Mouse (Mus musculus): Measurements from ENCODE around the gene Zdhhc9. TPM values are rescaled to one million over a fixed set of nuclear protein-coding genes. Genes with fewer than 3 reads are reported as not detected.

Gene Zdhhc9
- polyA plus RNA-seq, 1 experiment from 2014 or later: 8.3 TPM

- H3K9me3 ChIP-seq (ENCODE audit: control insufficient read depth, low read length): no peaks in the 10 kb centered on the region
- ATAC-seq: no peak
- H3K27ac ChIP-seq (ENCODE audit: low read length): no peak overlapping the region
- H3K4me2 ChIP-seq (ENCODE audit: low read depth, low read length): no peak overlapping the region
- no peaks in the 10 kb centered on the region for H3K4me1 ChIP-seq (ENCODE audit: control insufficient read depth, insufficient read depth, low read length)
- no peak overlapping the region for H3K4me3 ChIP-seq (ENCODE audit: low read length)
- H3K36me3 ChIP-seq (ENCODE audit: control insufficient read depth, insufficient read depth, low read length): no peaks in the 10 kb centered on the region
- WGBS: 55% methylated on average over 2 of the region's 2 CpGs
- no peaks in the 10 kb centered on the region for H3K27me3 ChIP-seq (replicated peaks; ENCODE audit: control insufficient read depth, insufficient read depth, low read length)
- H3K9ac ChIP-seq (ENCODE audit: low read depth, low read length): no peak overlapping the region
Measured at GRCm38 (mm10) chrX:48153949-48154348, 54.7 kb downstream of the Zdhhc9 start.

GRCm38 (mm10) chrX:48153414-48153813, 55.3 kb downstream of the Zdhhc9 start:
- Histone ChIP-seq H3K27me3 (replicated peaks; ENCODE audit: control insufficient read depth, insufficient read depth, low read length) (no peaks in the 10 kb centered on the region), H3K4me1 (ENCODE audit: control insufficient read depth, insufficient read depth, low read length) (no peaks in the 10 kb centered on the region), H3K9ac (ENCODE audit: low read depth, low read length) (no peak overlapping the region), H3K9me3 (ENCODE audit: control insufficient read depth, low read length) (no peaks in the 10 kb centered on the region), H3K27ac (ENCODE audit: low read length) (no peak overlapping the region), H3K4me3 (ENCODE audit: low read length) (no peak overlapping the region), H3K36me3 (ENCODE audit: control insufficient read depth, insufficient read depth, low read length) (no peaks in the 10 kb centered on the region), H3K4me2 (ENCODE audit: low read depth, low read length) (no peak overlapping the region)
- 0 out of 2 replicates have a peak, but pooled peaks have one; percentile 13 for ATAC-seq
- 77% methylated on average over 2 of the region's 2 CpGs for WGBS

GRCm38 (mm10) chrX:48152106-48152505, 56.6 kb downstream of the Zdhhc9 start:
- H3K27me3 ChIP-seq (replicated peaks; ENCODE audit: control insufficient read depth, insufficient read depth, low read length): no peaks in the 10 kb centered on the region
- H3K4me3 ChIP-seq (ENCODE audit: low read length): no peak overlapping the region
- no peak overlapping the region for H3K27ac ChIP-seq (ENCODE audit: low read length)
- H3K9ac ChIP-seq (ENCODE audit: low read depth, low read length): no peak overlapping the region
- H3K9me3 ChIP-seq (ENCODE audit: control insufficient read depth, low read length): no peaks in the 10 kb centered on the region
- no peaks in the 10 kb centered on the region for H3K4me1 ChIP-seq (ENCODE audit: control insufficient read depth, insufficient read depth, low read length)
- H3K4me2 ChIP-seq (ENCODE audit: low read depth, low read length): no peak overlapping the region
- H3K36me3 ChIP-seq (ENCODE audit: control insufficient read depth, insufficient read depth, low read length): no peaks in the 10 kb centered on the region
- 69% methylated on average over 7 of the region's 7 CpGs for WGBS
- no peak for ATAC-seq

GRCm38 (mm10) chrX:48147741-48148186, 60.9 kb downstream of the Zdhhc9 start:
- H3K4me2 ChIP-seq (ENCODE audit: low read depth, low read length): no peak overlapping the region
- no peak overlapping the region for H3K4me3 ChIP-seq (ENCODE audit: low read length)
- H3K4me1 ChIP-seq (ENCODE audit: control insufficient read depth, insufficient read depth, low read length): no peaks in the 10 kb centered on the region
- H3K9me3 ChIP-seq (ENCODE audit: control insufficient read depth, low read length): no peaks in the 10 kb centered on the region
- no peak for ATAC-seq
- H3K9ac ChIP-seq (ENCODE audit: low read depth, low read length): no peak overlapping the region
- 85% methylated on average over 7 of the region's 7 CpGs for WGBS
- H3K27me3 ChIP-seq (replicated peaks; ENCODE audit: control insufficient read depth, insufficient read depth, low read length): no peaks in the 10 kb centered on the region
- H3K36me3 ChIP-seq (ENCODE audit: control insufficient read depth, insufficient read depth, low read length): no peaks in the 10 kb centered on the region
- no peak overlapping the region for H3K27ac ChIP-seq (ENCODE audit: low read length)

GRCm38 (mm10) chrX:48147226-48147625, 61.5 kb downstream of the Zdhhc9 start:
- Histone ChIP-seq H3K27me3 (replicated peaks; ENCODE audit: control insufficient read depth, insufficient read depth, low read length) (no peaks in the 10 kb centered on the region), H3K36me3 (ENCODE audit: control insufficient read depth, insufficient read depth, low read length) (no peaks in the 10 kb centered on the region), H3K4me2 (ENCODE audit: low read depth, low read length) (no peak overlapping the region), H3K4me1 (ENCODE audit: control insufficient read depth, insufficient read depth, low read length) (no peaks in the 10 kb centered on the region), H3K9ac (ENCODE audit: low read depth, low read length) (no peak overlapping the region), H3K27ac (ENCODE audit: low read length) (no peak overlapping the region), H3K4me3 (ENCODE audit: low read length) (no peak overlapping the region), H3K9me3 (ENCODE audit: control insufficient read depth, low read length) (no peaks in the 10 kb centered on the region)
- no peak for ATAC-seq
- 76% methylated on average over 2 of the region's 2 CpGs for WGBS

GRCm38 (mm10) chrX:48146262-48146661, 62.4 kb downstream of the Zdhhc9 start, which contains the start of gene Sash3:
Sash3 (plus strand) TSS chrX:48146436.
- no peaks in the 10 kb centered on the region for H3K4me1 ChIP-seq (ENCODE audit: control insufficient read depth, insufficient read depth, low read length)
- no peaks in the 10 kb centered on the region for H3K9me3 ChIP-seq (ENCODE audit: control insufficient read depth, low read length)
- no peak within 1 kb of the TSS for H3K4me3 ChIP-seq (ENCODE audit: low read length)
- ATAC-seq: no peak
- 83% methylated on average over 4 of the region's 4 CpGs for WGBS
- H3K27me3 ChIP-seq (replicated peaks; ENCODE audit: control insufficient read depth, insufficient read depth, low read length): no peaks in the 10 kb centered on the region
- H3K36me3 ChIP-seq (ENCODE audit: control insufficient read depth, insufficient read depth, low read length): no peaks in the 10 kb centered on the region
- H3K9ac ChIP-seq (ENCODE audit: low read depth, low read length): no peak within 1 kb of the TSS
- H3K4me2 ChIP-seq (ENCODE audit: low read depth, low read length): no peak within 1 kb of the TSS
- no peak within 1 kb of the TSS for H3K27ac ChIP-seq (ENCODE audit: low read length)

- H3K27me3 ChIP-seq (replicated peaks; ENCODE audit: control insufficient read depth, insufficient read depth, low read length): no peaks in the 10 kb centered on the region
- peak overlapping the region; percentile 53 for H3K9ac ChIP-seq (ENCODE audit: low read depth, low read length)
- 45% methylated on average over 26 of the region's 26 CpGs for WGBS
- no peaks in the 10 kb centered on the region for H3K9me3 ChIP-seq (ENCODE audit: control insufficient read depth, low read length)
- H3K36me3 ChIP-seq (ENCODE audit: control insufficient read depth, insufficient read depth, low read length): no peaks in the 10 kb centered on the region
- H3K4me1 ChIP-seq (ENCODE audit: control insufficient read depth, insufficient read depth, low read length): no peaks in the 10 kb centered on the region
- peak overlapping the region; percentile 53 for H3K4me2 ChIP-seq (ENCODE audit: low read depth, low read length)
- H3K4me3 ChIP-seq (ENCODE audit: low read length): peak overlapping the region; percentile 45
- peak; percentile 87 for ATAC-seq
- H3K27ac ChIP-seq (ENCODE audit: low read length): peak overlapping the region; percentile 83
Measured at GRCm38 (mm10) chrX:48143415-48144335, 65.0 kb downstream of the Zdhhc9 start.

GRCm38 (mm10) chrX:48141481-48141880, 67.2 kb downstream of the Zdhhc9 start:
- Histone ChIP-seq H3K9ac (ENCODE audit: low read depth, low read length) (no peak overlapping the region), H3K27ac (ENCODE audit: low read length) (no peak overlapping the region), H3K4me3 (ENCODE audit: low read length) (no peak overlapping the region), H3K9me3 (ENCODE audit: control insufficient read depth, low read length) (no peaks in the 10 kb centered on the region), H3K27me3 (replicated peaks; ENCODE audit: control insufficient read depth, insufficient read depth, low read length) (no peaks in the 10 kb centered on the region), H3K36me3 (ENCODE audit: control insufficient read depth, insufficient read depth, low read length) (no peaks in the 10 kb centered on the region), H3K4me2 (ENCODE audit: low read depth, low read length) (no peak overlapping the region), H3K4me1 (ENCODE audit: control insufficient read depth, insufficient read depth, low read length) (no peaks in the 10 kb centered on the region)
- ATAC-seq: peak; percentile 35; the same call in 1 of the 2 replicates
- 71% methylated on average over 6 of the region's 6 CpGs for WGBS

- H3K4me2 ChIP-seq (ENCODE audit: low read depth, low read length): no peak overlapping the region
- H3K9ac ChIP-seq (ENCODE audit: low read depth, low read length): no peak overlapping the region
- H3K27ac ChIP-seq (ENCODE audit: low read length): no peak overlapping the region
- no peaks in the 10 kb centered on the region for H3K9me3 ChIP-seq (ENCODE audit: control insufficient read depth, low read length)
- H3K36me3 ChIP-seq (ENCODE audit: control insufficient read depth, insufficient read depth, low read length): no peaks in the 10 kb centered on the region
- no peak overlapping the region for H3K4me3 ChIP-seq (ENCODE audit: low read length)
- WGBS: 42% methylated on average over 3 of the region's 3 CpGs
- no peaks in the 10 kb centered on the region for H3K4me1 ChIP-seq (ENCODE audit: control insufficient read depth, insufficient read depth, low read length)
- no peaks in the 10 kb centered on the region for H3K27me3 ChIP-seq (replicated peaks; ENCODE audit: control insufficient read depth, insufficient read depth, low read length)
- ATAC-seq: no peak
Measured at GRCm38 (mm10) chrX:48140286-48140877, 68.3 kb downstream of the Zdhhc9 start.

Data from intestine, embryonic 16.5 days (tissue).